Mouse (Mus musculus): ENCODE data around the gene Lrrc75a.

DNA sequence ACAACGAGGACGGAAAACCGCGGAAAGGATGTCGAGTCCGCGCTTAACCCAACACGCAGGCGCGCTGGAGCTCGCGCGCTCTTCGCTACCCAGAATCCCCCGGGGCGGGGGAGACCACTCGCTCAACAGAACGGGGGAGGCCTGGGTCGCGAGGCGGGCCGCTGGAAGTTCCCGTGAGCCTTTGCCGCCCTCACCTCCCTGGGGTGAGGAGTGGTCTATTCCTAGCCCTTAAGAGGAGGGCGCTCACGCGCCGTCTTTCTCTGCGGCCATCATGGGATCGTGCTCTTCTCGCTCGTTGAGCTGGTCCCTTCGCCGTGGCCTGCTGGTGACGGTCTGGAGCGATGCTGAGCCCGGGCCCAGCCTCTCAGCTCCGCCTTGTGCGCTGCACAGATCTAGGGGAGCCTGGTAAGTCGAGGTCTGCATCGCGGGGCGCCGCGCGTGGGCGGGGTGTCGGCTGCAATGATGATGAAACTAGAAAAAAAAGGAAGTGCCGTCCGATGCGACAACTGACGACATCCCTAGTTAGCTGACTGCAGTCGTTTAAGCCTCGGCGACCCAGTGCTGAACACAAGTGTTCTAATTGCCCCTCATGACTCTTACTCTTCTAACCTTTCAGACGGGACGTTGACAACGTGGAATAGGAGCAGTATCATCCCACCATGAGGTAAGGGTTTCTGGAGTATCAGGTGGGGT is 45.6 kb downstream of the Lrrc75a start:
- TF ChIP-seq CTCF (IDR thresholded peaks at IDR 0.05; ENCODE audit: borderline replicate concordance, control insufficient read depth, extremely low read depth, insufficient read depth, low read length, poor library complexity) (peak; percentile 70; the same call in 1 of the 2 replicates), POLR2A (IDR thresholded peaks at IDR 0.05; ENCODE audit: control insufficient read depth, extremely low read depth, insufficient read depth, low read length, poor library complexity) (peak; percentile 100)
